Mouse (Mus musculus): ENCODE results near the gene Fez2. TPM values are rescaled to one million over a fixed set of nuclear protein-coding genes. Genes with fewer than 3 reads are reported as not detected.

Gene Fez2
- total and polyA plus RNA-seq, 2 experiments, result 18.2 to 28.9 TPM

DNA sequence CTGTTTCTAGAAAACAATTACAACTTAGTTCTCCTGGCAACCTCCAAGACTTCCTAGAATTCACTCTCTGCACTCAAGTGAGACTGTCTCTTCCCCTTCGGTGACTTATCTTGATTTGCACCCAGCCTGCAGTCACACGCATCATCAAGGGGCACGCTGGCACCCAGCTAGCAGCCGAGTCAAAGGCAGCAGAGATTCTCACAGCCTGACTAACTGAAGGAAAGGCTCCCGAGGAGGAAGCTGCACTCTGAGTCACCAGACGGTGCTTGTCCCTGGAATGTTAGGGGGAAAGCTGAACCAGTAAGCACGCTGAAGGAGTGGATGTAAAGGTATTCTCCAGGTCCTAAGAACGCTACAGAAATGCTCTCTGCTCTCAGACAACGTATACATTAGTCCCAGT is 30.3 kb downstream of the Fez2 start:
- 52% methylated on average over 9 of the region's 9 CpGs for WGBS
- no peak overlapping the region for H3K4me3 ChIP-seq (ENCODE audit: insufficient read depth, low read depth, low read length)
- peaks cover 9% of the 10 kb centered on the region for H3K4me1 ChIP-seq (ENCODE audit: control insufficient read depth, insufficient read depth, low read length)
- H3K27me3 ChIP-seq (ENCODE audit: control insufficient read depth, insufficient read depth, low read length), result no peaks in the 10 kb centered on the region
- H3K27ac ChIP-seq (replicated peaks; ENCODE audit: insufficient read depth, low read depth, low read length), result peak overlapping the region; percentile 64
- no peak for TF ChIP-seq CTCF (IDR thresholded peaks at IDR 0.05; ENCODE audit: low read depth, low read length)
- TF ChIP-seq POLR2A (IDR thresholded peaks at IDR 0.05; ENCODE audit: extremely low read depth, insufficient read depth, low read length), result no peak
- peaks cover 7% of the 10 kb centered on the region for H3K79me2 ChIP-seq (ENCODE audit: control insufficient read depth, insufficient read depth, low read length)
- DNase-seq (ENCODE audit: extremely low read depth, low read depth, low spot score), result no peak
- peaks cover 3% of the 10 kb centered on the region; the same call in 1 of the 2 replicates for H3K36me3 ChIP-seq (ENCODE audit: control insufficient read depth, insufficient read depth, low read length)
- no peak overlapping the region for H3K9ac ChIP-seq (ENCODE audit: low read depth, low read length)

GRCm38 (mm10) chr17:78382321-78382720 is 35.6 kb downstream of the Fez2 start:
- peak; percentile 53 for DNase-seq (ENCODE audit: extremely low read depth, low read depth, low spot score)
- peaks cover 18% of the 10 kb centered on the region for H3K4me1 ChIP-seq (ENCODE audit: control insufficient read depth, insufficient read depth, low read length)
- no peak overlapping the region; the same call in 1 of the 2 replicates for H3K27ac ChIP-seq (replicated peaks; ENCODE audit: insufficient read depth, low read depth, low read length)
- peaks cover 6% of the 10 kb centered on the region; the same call in 1 of the 2 replicates for H3K36me3 ChIP-seq (ENCODE audit: control insufficient read depth, insufficient read depth, low read length)
- WGBS, result 53% methylated on average over 3 of the region's 3 CpGs
- H3K27me3 ChIP-seq (ENCODE audit: control insufficient read depth, insufficient read depth, low read length), result no peaks in the 10 kb centered on the region
- H3K79me2 ChIP-seq (ENCODE audit: control insufficient read depth, insufficient read depth, low read length), result peaks cover 7% of the 10 kb centered on the region
- no peak overlapping the region for H3K9ac ChIP-seq (ENCODE audit: low read depth, low read length)
- H3K4me3 ChIP-seq (ENCODE audit: insufficient read depth, low read depth, low read length), result no peak overlapping the region
- no peak for TF ChIP-seq POLR2A (IDR thresholded peaks at IDR 0.05; ENCODE audit: extremely low read depth, insufficient read depth, low read length)
- TF ChIP-seq CTCF (IDR thresholded peaks at IDR 0.05; ENCODE audit: low read depth, low read length), result no peak

GRCm38 (mm10) chr17:78379730-78380245 is 38.2 kb downstream of the Fez2 start:
- H3K79me2 ChIP-seq (ENCODE audit: control insufficient read depth, insufficient read depth, low read length), result no peaks in the 10 kb centered on the region
- H3K4me1 ChIP-seq (ENCODE audit: control insufficient read depth, insufficient read depth, low read length), result peaks cover 18% of the 10 kb centered on the region
- DNase-seq (ENCODE audit: extremely low read depth, low read depth, low spot score), result peak; percentile 89
- TF ChIP-seq CTCF (IDR thresholded peaks at IDR 0.05; ENCODE audit: low read depth, low read length) (no peak), POLR2A (IDR thresholded peaks at IDR 0.05; ENCODE audit: extremely low read depth, insufficient read depth, low read length) (no peak)
- WGBS, result 24% methylated on average over 11 of the region's 11 CpGs
- no peaks in the 10 kb centered on the region for H3K27me3 ChIP-seq (ENCODE audit: control insufficient read depth, insufficient read depth, low read length)
- H3K27ac ChIP-seq (replicated peaks; ENCODE audit: insufficient read depth, low read depth, low read length), result peak overlapping the region; percentile 56
- no peak overlapping the region for H3K4me3 ChIP-seq (ENCODE audit: insufficient read depth, low read depth, low read length)
- H3K9ac ChIP-seq (ENCODE audit: low read depth, low read length), result peak overlapping the region; percentile 20; the same call in 1 of the 2 replicates
- peaks cover 6% of the 10 kb centered on the region; the same call in 1 of the 2 replicates for H3K36me3 ChIP-seq (ENCODE audit: control insufficient read depth, insufficient read depth, low read length)

GRCm38 (mm10) chr17:78379079-78379729 is 38.7 kb downstream of the Fez2 start:
- no peak for DNase-seq (ENCODE audit: extremely low read depth, low read depth, low spot score)
- Histone ChIP-seq H3K36me3 (ENCODE audit: control insufficient read depth, insufficient read depth, low read length) (peaks cover 6% of the 10 kb centered on the region; the same call in 1 of the 2 replicates), H3K4me1 (ENCODE audit: control insufficient read depth, insufficient read depth, low read length) (peaks cover 18% of the 10 kb centered on the region), H3K27me3 (ENCODE audit: control insufficient read depth, insufficient read depth, low read length) (no peaks in the 10 kb centered on the region), H3K9ac (ENCODE audit: low read depth, low read length) (peak overlapping the region; percentile 20; the same call in 1 of the 2 replicates), H3K79me2 (ENCODE audit: control insufficient read depth, insufficient read depth, low read length) (no peaks in the 10 kb centered on the region), H3K27ac (replicated peaks; ENCODE audit: insufficient read depth, low read depth, low read length) (peak overlapping the region; percentile 54), H3K4me3 (ENCODE audit: insufficient read depth, low read depth, low read length) (no peak overlapping the region)
- no peak for TF ChIP-seq POLR2A (IDR thresholded peaks at IDR 0.05; ENCODE audit: extremely low read depth, insufficient read depth, low read length)
- TF ChIP-seq CTCF (IDR thresholded peaks at IDR 0.05; ENCODE audit: low read depth, low read length), result no peak
- WGBS, result 62% methylated on average over 8 of the region's 8 CpGs

DNA sequence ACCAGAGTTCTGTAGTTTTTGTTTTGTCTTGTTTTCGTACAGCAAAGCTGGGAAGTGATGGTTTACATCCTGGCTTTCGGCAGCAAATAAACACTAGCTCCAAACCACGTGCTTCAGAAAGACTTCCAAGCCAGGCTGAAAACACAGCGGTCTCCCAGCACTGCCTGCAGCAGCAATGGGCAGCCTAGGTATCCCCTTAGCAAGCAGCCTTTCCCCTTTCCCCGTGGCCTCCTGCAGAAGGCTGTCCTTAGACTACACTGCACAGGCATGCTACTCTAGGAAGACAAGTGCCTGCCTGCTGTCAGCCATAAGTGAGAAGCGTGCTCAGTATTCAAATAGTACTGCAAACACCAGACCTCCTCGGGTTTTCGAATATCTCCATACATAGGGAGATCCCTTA is 41.4 kb downstream of the Fez2 start:
- H3K9ac ChIP-seq (ENCODE audit: low read depth, low read length), result no peak overlapping the region
- H3K36me3 ChIP-seq (ENCODE audit: control insufficient read depth, insufficient read depth, low read length), result peaks cover 8% of the 10 kb centered on the region; the same call in 1 of the 2 replicates
- H3K4me3 ChIP-seq (ENCODE audit: insufficient read depth, low read depth, low read length), result no peak overlapping the region
- WGBS, result 76% methylated on average over 8 of the region's 8 CpGs
- TF ChIP-seq CTCF (IDR thresholded peaks at IDR 0.05; ENCODE audit: low read depth, low read length) (no peak), POLR2A (IDR thresholded peaks at IDR 0.05; ENCODE audit: extremely low read depth, insufficient read depth, low read length) (no peak)
- no peak overlapping the region for H3K27ac ChIP-seq (replicated peaks; ENCODE audit: insufficient read depth, low read depth, low read length)
- no peaks in the 10 kb centered on the region for H3K27me3 ChIP-seq (ENCODE audit: control insufficient read depth, insufficient read depth, low read length)
- peaks cover 11% of the 10 kb centered on the region for H3K4me1 ChIP-seq (ENCODE audit: control insufficient read depth, insufficient read depth, low read length)
- DNase-seq (ENCODE audit: extremely low read depth, low read depth, low spot score), result no peak
- H3K79me2 ChIP-seq (ENCODE audit: control insufficient read depth, insufficient read depth, low read length), result no peaks in the 10 kb centered on the region

GRCm38 (mm10) chr17:78374756-78375155 is 43.2 kb downstream of the Fez2 start:
- no peak for DNase-seq (ENCODE audit: extremely low read depth, low read depth, low spot score)
- WGBS, result 72% methylated on average over 10 of the region's 10 CpGs

More at GRCm38 (mm10) chr17:78374756-78375155, 43.2 kb downstream of the Fez2 start:
- Histone ChIP-seq H3K27ac (replicated peaks; ENCODE audit: insufficient read depth, low read depth, low read length) (no peak overlapping the region), H3K4me1 (ENCODE audit: control insufficient read depth, insufficient read depth, low read length) (peaks cover 6% of the 10 kb centered on the region), H3K9ac (ENCODE audit: low read depth, low read length) (no peak overlapping the region), H3K27me3 (ENCODE audit: control insufficient read depth, insufficient read depth, low read length) (no peaks in the 10 kb centered on the region), H3K4me3 (ENCODE audit: insufficient read depth, low read depth, low read length) (no peak overlapping the region), H3K79me2 (ENCODE audit: control insufficient read depth, insufficient read depth, low read length) (no peaks in the 10 kb centered on the region), H3K36me3 (ENCODE audit: control insufficient read depth, insufficient read depth, low read length) (peaks cover 8% of the 10 kb centered on the region; the same call in 1 of the 2 replicates)
- TF ChIP-seq POLR2A (IDR thresholded peaks at IDR 0.05; ENCODE audit: extremely low read depth, insufficient read depth, low read length) (no peak), CTCF (IDR thresholded peaks at IDR 0.05; ENCODE audit: low read depth, low read length) (no peak)

Measured in liver, adult 2 months (tissue).